Mouse (Mus musculus): Measurements from ENCODE around the gene Rpl9.

DNA sequence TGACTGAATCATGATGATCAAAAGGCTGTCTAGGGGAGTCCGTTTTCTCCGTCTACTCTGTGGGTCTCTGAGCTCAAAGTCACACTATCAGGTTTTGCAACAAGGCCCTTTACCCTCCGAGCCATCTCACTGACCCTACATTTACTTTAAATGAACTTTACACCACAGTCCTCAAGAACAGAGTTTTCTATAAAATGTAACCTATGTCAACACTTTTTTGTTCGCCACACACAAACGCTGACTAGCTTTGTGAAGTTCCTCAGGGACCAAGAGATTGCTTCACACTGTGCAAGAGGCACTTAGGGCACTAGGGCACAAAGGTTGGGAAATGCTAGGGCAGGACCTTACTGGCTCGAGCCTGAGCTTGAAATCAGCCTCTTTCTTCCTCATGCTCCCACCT, 34.4 kb downstream of the Rpl9 start:
- no peak for TF ChIP-seq CTCF (conservative IDR thresholded peaks at IDR 0.05; ENCODE audit: low read length)
- no peak for TF ChIP-seq NANOG (IDR thresholded peaks at IDR 0.05; ENCODE audit: borderline replicate concordance, low read length)
